Mouse (Mus musculus): ENCODE measurements at regions not wholly inside any gene's neighbourhood (a gene's known extent, or its start where the extent isn't known, plus 50 kb on each side); places are given as distances from the start of the nearest gene placed in this dataset.

DNA sequence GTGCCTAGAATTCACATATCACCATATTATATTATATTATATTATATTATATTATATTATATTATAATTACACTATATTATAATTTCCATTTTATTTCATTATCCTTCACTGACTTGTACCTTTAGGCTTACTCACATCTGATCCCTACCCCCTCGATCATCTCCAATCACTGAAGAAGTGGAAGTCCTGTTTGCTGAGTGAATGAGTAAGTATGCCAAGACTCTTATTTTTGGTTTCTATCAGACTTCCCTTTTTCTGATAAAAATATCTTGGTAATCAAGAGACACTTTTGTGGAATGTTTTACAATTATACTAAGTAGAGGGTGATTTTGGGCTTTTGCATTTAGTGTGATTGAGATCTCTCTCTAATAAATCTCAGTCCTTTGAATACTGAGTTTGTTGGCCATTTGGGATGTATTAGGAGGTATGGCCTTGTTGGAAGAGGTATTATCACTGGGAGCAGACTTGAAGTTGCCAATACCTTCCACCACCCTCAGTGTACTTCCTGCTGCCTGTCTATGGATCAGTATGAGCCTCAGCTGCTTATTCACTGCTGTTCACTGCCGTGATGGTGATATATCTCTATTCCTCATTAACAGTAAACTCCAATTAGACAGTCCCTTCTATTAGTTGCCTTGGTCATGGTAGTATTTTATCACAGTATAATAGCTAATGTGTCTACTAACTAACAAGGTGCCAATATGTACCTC lies 665.3 kb downstream of the Adgrl2 start:
- DNase-seq (ENCODE audit: low spot score): no peak

DNA sequence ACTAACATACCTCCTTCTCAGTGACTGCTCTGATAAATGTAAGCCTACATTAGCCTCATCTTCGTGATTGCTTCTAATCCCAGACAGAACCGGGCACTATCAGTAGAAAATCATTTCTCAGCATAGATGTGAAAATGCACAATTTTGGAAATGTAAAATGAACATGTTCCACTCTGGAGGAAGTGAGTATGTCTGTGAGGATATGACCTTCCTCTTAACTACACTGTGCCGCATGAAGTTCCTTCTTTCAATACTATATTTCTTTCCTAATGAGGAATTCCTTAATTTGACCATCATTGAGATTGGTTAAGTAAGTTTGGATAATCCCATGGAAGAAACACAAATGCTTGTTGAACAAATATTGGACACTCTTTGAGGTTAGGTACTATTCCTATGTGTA lies 668.5 kb downstream of the Adgrl2 start:
- DNase-seq (ENCODE audit: low spot score): no peak

DNA sequence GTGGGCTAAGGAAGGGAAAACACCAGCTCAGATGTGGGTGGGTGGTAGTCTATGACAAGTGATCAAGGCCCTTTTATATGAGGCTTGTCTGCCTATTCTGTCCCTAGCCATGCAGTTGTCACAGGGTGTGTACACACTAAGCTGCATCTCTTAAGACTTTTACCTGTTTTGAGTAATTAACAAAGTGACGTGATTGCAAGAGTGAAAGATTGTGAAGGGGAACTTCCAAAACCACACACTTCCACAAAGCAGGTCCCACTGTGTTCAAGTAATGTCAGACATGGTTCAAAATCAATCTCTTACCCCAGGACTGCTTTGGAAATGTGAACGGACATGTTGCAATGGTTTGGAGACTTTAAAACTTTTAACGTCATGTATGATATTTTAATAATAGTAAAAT lies 674.2 kb downstream of the Adgrl2 start:
- no peak for DNase-seq (ENCODE audit: low spot score)

- no peak for DNase-seq (ENCODE audit: low spot score)
These were observed 675.1 kb downstream of the Adgrl2 start for GRCm38 (mm10) chr3:148315286-148315685.

GRCm38 (mm10) chr3:148295515-148295914 lies 694.8 kb downstream of the Adgrl2 start:
- no peak for DNase-seq (ENCODE audit: low spot score)

DNA sequence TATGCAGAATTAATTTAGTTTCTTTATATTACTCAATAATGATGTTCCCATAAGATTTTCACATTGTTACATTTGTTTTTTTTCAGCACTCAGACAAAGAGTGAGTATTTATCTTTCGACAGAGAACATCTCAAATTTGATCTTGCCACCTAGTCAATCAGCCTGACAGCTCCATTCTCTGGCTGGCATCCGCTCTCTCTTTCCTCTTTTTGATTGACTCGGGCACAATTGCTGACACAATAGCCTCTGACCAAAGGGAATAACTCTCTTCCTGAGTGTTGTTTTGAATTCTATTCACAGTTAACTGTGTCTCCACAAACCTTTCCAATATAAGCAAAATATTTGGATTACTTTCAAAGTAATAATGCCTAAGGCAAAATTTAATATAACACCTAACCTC lies 711.4 kb downstream of the Adgrl2 start:
- no peak for DNase-seq (ENCODE audit: low spot score)

- no peak for DNase-seq (ENCODE audit: low spot score)
These were observed 718.1 kb downstream of the Adgrl2 start for GRCm38 (mm10) chr3:148272159-148272848.

DNA sequence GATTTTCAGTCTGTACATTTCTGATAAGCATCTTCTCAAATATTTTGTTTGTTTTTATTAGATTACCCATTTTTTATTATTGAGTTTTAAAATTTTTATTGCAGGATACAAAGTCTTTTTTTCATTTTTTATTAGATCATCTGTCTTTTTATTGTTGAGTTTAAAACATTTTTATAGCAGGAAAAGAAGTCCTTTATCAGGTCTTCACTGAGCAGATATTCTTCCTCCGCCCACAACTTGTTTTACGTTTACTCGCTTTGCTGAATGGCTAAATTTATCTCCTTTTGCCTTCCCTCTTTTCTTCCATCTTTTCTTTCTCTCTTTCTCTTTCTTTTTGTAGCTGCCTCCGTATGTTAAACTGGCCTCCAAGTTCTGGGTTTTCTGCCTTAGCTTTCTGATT lies 721.5 kb downstream of the Adgrl2 start:
- no peak for DNase-seq (ENCODE audit: low spot score)

- DNase-seq (ENCODE audit: low spot score): no peak
These were observed 731.1 kb downstream of the Adgrl2 start for GRCm38 (mm10) chr3:148259211-148259610.

GRCm38 (mm10) chr3:148248617-148249016 lies 741.7 kb downstream of the Adgrl2 start:
- peak; percentile 5 for DNase-seq (ENCODE audit: low spot score)

- no peak for DNase-seq (ENCODE audit: low spot score)
These were observed 743.6 kb downstream of the Adgrl2 start for GRCm38 (mm10) chr3:148246786-148247185.

DNA sequence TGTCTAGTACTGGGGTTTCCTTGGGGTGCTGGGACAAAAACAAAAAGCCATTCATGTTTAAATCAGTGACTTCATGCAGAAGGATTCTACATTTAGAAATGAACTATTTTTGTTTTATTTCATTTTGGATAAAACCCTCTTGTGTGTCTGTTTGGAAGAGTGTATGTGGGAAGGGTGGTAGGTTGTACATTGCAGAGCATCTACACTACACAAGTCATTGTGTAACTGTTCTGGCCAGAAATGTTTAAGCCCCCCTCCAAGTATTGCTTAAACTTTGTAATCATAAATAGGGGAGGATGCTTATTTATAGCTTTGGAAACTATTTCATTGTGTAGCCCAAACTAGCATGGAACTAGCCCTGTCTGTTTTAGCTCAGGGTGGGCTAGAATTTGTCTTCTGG lies 752.3 kb downstream of the Adgrl2 start:
- DNase-seq (ENCODE audit: low spot score): no peak

DNA sequence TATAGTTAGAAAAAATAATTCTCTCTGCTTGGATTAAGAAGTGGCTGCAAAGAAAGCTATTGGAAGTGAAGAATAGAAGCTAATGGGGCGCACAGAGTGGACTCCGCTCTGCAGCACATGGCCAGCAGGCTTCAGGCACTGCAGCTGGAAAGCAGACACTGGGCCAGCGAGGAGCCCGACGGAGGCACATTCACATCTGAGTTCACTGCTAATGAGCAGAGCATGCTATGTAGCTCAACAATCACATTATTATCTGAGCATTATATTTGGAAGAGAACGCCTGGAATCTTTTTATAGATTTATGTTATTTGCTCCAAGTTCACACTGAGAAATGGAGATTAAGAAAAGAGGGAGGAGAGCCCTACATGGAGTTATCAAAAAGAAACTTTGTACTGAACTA lies 752.8 kb downstream of the Adgrl2 start:
- DNase-seq (ENCODE audit: low spot score): peak; percentile 9

DNA sequence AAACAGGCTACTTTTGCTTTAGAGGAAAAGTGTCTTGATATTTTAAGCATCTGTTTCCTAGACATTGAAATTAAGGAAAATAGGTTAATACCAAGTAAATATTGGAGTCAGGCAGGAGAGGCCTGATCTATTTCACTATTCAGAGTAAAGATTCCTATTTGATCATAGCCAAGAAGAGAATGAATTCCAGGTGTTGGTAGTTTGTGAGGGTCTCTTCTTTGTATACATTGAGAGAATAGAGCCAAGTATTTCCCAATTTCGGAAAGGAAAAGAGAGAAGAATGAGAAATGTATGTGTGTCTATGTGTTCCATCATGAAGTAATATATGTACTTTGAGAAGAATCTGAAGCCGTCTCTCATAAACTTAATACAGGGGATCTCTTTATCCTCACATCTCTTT lies 756.7 kb downstream of the Adgrl2 start:
- DNase-seq (ENCODE audit: low spot score): no peak

- no peak for DNase-seq (ENCODE audit: low spot score)
These were observed 761.2 kb downstream of the Adgrl2 start for GRCm38 (mm10) chr3:148229192-148229591.

- no peak for DNase-seq (ENCODE audit: low spot score)
These were observed 762.2 kb downstream of the Adgrl2 start for GRCm38 (mm10) chr3:148228002-148228707.

DNA sequence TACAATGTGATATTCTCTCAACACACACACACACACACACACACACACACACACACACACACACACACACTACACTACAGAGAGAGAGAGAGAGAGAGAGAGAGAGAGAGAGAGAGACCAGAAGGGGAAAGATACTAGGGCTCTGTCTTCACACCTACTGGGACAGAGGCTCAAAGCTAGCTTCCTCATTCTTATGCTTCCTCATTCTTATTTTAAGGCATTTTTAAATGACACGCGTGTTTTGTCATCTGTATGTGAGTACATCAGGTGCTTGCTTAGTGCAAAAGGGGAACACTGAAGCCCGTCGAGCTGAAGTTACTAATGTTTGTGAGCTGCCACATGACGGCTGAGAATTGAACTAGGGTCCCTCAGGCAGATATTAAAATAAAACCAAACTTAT lies 769.5 kb downstream of the Adgrl2 start:
- DNase-seq (ENCODE audit: low spot score): no peak

DNA sequence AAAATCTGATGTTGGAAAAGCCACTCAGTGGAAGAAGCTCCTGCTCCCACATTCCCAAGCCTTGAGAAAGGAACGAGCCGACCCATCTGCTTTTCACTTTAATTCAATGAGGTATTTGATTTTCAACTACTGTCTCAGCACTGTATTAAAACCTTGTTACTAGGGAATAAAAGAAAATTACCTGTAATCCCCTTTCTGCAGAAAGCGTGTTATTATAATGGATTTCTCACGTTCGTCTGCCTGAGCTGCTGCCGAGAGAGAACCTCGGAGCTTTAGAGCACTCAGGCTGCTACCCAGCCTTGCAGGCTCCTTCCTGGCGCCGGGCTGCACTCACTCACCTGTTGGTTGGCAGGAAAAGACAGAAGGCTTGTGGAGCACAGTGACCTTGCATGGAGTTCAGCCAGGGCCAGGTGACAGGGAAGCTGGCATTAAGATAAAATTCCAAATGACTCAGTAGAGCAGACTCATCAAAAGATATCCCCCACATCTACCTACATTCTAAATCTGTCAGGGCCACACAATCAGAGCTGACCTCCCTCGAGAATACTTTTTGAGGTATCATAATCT lies 770.2 kb downstream of the Adgrl2 start:
- DNase-seq (ENCODE audit: low spot score): no peak

DNA sequence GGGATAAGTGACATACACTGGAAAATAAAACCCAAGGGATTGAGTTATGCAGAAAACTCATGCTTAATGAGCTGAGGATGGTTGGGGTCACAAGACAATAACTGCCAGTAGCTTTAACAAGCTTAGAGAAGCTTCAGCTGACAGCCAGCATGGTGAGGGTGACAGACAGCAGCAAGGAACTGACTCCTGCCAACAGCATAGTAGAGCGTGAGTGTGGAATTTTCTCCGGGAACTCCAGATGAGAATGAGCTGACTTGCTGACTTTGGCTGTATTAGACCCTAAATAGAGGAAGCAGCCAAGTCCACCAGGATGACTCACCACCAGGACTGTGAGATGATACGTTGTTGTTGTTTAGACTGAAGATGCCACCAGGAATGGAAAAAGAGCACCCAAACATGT lies 788.2 kb downstream of the Adgrl2 start:
- no peak for DNase-seq (ENCODE audit: low spot score)

DNA sequence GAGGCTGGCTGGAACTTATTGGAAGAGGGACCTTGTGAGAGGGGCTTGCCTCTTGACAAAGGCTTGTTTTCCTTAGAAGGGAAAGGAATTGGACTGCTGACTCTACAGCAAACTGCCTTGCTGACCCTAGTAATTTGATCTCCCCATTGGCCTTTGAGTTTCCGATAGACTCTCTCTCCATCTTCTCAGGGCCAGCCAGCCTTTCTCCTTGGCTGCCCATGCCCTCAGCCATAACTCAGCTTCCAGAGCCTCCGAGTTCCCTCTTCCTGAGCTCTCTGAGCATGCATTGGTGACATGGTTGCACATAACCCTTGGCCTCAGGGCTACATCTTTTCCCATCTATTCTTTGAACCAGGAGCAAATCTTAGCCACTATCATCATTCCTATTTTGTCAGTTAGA lies 803.7 kb downstream of the Adgrl2 start:
- no peak for DNase-seq (ENCODE audit: low spot score)

GRCm38 (mm10) chr3:148167556-148167955 lies 822.8 kb downstream of the Adgrl2 start:
- no peak for DNase-seq (ENCODE audit: low spot score)

DNA sequence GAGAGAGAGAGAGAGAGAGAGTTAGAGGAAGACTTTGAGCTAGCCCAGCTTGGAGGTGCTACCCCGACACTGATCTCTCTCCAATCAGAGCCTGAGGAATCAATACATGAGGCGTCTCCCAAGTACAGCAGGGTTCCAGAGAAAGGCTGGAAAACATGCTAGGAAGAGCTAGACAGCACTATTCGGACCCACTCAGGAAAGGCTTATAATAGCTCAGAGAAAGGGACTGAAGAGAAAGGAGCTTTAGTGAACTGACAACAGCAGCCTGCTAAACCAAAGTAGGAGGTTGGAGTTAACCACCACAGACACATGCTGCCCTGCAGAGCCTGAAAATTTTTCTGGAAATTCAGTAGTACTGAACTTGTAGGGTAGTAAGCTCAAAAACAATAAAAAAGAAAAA lies 831.3 kb downstream of the Adgrl2 start:
- DNase-seq (ENCODE audit: low spot score): no peak

DNA sequence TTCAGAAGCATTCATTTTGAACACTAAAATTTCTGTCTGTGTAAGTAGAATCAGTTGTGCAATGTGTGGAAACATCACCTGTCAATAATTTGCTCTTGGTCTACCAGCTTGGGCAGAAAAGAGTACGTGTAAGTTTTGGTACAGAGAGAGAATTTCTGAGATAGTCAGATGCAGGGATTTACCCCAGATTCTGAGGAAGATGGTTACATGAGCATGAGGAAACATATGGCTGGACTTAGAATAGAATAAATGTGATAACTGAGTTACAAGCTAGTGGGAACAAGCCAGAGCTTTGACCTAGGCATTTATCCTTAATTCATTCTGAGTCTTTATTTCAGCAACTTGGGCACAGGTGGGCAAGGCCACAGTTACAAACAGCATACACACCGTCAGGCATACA lies 831.8 kb downstream of the Adgrl2 start:
- no peak for DNase-seq (ENCODE audit: low spot score)
